Mouse (Mus musculus): ENCODE results near the gene Arcn1.

Arcn1 gene

DNA sequence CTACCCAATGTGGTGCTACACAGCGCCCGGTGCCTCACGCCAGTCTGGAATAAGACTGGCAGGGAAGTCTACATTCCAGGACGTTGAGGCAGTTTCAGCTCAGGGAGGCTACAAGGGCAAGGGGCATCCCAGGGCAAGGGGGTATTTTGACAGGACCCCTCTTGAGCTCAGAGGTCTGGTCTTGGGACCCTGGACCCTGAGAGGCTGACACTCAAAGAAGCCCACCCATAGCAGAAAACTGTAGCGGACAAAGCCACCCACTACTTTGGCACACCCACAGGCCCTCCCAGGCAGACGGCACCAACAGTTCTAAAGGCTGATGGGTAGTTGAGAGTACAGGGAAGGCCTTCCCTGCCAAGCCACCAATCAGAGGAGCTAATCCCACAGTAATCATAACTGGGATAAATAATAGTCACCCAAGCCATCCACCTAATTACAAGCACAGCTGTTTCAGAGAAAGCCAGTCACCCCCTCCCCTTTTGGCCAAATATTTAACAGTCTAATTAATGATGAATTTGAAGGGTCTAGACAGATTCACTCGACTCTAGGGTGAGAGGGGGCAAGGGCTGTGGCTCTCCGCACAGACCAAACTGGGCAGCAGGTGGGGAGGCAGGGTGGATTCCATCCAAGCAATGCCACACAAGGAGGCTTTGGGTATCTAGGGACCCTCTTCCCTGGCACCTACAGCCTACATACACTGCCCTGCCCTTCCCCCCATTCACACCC, 47.9 kb downstream of the Arcn1 start:
- DNase-seq (ENCODE audit: low read depth, low spot score), result no peak

DNA sequence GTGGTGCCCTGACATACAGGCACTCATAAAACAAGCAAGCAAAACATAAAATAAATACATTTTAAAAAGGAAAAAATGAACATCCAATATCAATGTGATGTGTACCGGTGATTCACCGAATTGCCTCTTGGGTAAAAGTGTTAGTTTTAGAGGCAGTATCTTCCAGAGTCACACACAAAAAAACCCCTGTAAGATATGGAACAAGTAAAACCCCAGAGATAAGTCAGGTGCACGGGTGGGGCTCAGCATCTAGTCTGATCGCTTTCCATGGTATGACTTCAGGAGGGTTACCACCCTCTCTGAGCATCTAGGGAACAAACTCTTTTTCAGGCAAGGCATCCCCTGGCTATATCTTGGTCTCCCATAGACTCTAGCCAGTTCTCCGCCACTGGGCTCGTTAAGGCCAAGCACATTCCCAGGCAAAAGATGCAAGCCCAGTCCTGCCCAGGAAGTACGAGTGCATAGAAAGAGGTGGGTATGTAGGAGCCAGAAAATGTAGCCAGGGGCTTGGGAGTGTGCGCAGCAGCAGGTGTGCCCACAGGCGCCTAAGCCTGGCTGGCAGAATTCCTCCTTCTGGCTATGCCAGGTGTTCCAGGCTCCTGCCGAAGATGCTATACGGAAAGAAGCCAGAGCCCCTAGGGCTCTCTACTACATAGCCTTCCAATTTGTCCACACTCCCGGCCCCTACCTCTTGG, 48.6 kb downstream of the Arcn1 start:
- peak; percentile 69 for DNase-seq (ENCODE audit: low read depth, low spot score)

DNA sequence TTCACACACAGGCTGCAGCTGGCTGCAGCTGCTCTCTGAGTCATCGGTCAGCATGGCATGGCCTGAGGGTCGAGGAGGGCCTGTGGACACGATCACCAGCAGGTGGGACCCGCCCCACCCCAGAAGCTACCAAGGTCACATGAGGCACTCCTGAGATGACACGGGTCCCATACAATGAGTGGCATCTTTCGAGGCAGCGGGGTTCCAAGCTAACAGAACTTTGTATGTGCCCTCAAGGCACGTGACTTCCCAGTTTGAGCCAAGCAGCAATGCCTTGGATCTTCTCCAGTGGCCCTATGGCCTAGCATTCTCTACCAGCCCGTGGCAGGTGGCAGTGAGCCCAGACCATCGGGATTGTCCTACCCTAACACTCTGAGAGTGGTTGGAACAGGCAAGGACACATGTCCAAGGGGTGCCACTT, 49.8 kb downstream of the Arcn1 start:
- peak; percentile 97 for DNase-seq (ENCODE audit: low read depth, low spot score)

DNA sequence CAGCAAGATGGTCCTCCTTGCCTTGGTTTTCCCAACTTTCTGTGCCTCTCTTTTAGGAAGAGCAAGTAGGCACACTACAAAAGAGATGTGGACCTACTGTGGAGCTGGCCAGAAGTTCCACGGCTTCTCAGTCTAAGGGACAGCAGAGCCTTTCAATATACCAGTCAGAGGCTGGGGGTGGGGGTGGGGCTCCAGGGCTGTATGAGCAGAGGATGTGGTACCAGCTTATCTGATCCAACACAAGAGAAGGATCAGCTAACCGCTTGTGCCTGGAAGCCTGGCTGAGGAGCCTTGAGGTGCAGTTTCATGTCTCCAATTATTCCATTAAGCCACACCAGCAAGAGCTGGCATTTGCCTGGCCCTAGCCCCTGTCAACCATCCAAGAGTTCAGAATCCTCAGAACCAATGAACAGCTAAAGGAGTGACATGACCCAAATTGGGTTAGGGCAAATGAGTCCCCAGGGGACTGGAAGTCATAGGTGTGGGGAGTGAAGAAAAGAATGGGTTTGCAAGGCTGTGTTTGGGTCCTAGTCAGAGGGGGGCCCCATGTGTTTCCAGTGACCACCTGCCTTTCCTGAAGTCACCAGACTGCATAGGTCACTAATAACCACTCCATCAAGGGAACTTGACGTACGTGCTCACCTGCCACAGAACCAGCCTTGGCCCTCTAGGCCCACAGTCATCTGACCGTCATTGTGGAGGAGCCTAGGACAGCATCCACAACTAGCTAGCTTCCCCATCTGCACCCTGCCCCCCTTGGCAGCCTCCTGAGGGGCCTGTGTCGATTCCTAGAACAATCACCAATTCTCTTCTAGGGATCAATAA, 50.4 kb downstream of the Arcn1 start:
- no peak for DNase-seq (ENCODE audit: low read depth, low spot score)

DNA sequence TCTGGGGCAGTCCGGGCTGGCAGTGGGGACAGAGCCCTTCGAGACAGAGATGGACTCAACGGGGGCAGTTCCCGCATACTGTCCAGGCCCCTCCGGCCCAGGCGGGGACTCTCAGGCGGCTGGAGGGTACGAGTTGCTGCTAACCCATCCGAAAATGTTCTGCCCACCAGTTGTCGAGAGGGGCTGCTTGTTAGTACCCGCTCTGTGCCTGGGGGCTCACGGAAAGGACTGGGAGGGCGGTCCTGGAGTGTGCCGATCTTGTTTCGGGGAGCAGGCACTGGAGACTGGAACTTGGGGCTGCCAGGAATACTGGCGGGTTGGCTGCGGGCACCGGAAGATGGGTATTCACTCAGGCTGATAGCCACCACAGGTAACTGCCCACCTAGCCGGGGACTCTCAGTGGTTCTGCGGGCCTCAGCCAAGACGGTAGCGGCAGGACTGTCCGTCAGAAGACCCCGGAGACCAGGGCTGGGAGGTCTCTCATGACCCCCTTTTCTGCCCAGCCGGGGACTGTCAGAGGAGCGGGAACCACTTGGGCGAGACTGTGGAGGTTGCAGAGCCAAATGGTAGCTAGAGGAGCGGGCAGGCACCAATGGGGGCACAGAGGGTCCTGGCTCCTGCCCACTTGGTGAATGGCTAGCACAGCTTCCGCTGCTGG, 51.8 kb downstream of the Arcn1 start:
- DNase-seq (ENCODE audit: low read depth, low spot score), result no peak

DNA sequence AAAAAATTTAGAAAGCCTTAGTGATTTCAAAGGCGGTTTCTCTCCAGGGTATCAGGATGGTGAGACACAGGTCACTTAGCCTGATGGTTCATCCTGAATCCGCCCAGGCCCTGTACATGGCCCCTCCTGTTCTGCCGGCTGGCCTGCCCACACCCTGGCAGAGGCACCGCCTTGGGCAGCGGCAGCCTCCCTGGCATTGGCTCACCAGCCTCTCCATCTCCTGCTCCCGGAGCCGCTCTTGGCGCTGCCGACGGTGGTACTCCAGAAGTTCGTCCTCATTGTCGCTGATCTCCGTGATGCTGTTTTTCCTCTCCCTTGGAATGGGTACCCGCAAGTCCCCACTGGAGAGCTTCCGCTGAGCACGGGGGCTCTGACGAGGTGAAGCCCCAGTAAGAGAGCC, 52.5 kb downstream of the Arcn1 start:
- DNase-seq (ENCODE audit: low read depth, low spot score), result peak; percentile 83

DNA sequence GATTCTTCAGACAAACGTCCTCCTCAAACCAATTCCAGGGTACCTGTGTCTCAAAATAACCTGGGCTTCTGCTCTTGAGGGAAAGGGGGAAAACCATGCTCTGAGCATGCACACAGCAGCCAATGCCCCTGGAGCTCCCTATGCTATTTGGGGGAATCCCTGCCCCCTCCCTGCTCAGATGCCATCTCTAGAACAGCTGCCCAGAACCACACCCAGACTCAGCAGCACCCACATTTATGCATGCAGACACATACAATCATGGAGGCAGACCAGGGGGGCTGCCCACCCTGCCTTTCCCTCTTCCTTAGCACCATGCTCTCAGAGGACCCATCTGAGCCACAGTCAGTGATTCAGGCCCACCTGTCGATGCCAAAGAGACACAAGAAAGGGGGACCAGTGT, 54.1 kb downstream of the Arcn1 start:
- no peak for DNase-seq (ENCODE audit: low read depth, low spot score)

DNA sequence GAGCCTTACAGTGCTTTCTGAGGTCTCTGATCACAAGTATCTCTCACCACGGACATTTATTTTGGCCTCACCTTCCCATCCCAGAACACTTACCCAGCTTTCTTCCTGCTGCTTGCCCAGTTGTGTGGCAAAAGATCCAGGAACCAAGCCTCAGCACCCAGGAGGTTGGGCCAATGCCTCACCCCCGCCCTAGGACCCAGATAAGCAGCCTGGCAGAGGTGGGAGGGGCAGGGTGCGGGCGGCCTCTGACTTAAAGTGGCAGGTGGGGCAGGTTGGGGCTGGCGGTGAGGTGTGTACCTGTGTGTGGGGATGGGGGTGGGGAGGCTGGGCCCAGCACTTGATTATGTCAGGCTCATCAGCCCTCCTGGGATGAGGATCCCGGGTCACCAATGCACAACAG, 54.6 kb downstream of the Arcn1 start:
- no peak for DNase-seq (ENCODE audit: low read depth, low spot score)

DNA sequence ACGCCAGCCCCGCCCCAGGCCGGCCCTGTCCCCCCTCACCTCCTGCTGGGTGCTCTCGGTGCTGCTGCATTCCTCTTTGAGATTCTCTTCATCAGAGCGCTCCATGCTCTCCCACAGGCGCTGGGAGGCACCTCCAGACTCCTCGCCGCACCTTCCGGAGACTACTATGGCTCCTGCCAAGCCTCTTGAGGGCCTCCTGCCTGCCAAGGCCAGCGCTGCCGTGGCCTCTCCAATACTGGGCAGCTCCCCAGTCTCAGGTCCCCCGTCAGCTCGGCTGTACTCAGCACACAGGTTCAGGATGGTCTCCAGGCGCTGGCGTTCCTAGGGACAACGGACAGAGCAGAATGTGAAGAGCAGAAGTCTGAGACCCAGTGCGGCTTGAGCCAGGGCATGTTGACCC, 56.0 kb downstream of the Arcn1 start:
- no peak for DNase-seq (ENCODE audit: low read depth, low spot score)

DNA sequence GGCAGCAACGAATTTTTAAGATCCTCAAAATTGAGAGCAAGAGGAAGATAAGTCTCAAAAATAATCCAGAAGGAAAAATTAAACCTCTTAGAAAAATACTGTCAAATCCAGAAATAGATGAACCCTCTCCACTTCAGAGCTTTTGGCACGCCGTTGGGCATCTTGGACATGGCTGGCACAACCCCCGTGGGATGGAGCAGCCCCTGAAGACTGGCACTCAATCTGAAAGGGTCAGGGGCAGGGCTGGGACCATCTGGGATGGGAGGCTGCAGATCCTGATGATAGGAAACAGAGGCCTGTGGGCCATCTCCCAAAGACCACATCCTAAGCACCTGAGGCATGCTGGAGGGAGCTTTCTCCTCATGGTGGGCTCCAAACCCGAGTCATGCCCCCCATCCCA, 57.4 kb downstream of the Arcn1 start:
- DNase-seq (ENCODE audit: low read depth, low spot score), result no peak

DNA sequence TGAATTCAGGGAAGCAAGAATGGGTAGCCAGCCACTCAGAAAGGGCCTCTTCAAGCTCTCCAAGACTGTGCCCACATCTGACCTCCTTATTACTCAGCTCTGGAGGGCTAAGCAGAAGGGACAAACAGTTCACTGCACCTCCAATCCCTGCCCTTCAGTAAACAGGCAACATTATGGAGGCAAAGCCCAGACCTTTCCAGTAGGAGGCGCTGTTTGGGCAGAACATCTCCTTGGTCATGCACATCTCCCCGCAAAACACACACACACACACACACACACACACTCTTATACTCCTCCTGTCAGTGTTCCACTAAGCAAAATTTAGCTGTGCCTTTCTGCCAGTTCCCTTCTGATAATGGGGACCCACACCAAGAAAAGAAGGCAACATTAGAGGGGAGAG, 58.0 kb downstream of the Arcn1 start:
- DNase-seq (ENCODE audit: low read depth, low spot score), result peak; percentile 70

DNA sequence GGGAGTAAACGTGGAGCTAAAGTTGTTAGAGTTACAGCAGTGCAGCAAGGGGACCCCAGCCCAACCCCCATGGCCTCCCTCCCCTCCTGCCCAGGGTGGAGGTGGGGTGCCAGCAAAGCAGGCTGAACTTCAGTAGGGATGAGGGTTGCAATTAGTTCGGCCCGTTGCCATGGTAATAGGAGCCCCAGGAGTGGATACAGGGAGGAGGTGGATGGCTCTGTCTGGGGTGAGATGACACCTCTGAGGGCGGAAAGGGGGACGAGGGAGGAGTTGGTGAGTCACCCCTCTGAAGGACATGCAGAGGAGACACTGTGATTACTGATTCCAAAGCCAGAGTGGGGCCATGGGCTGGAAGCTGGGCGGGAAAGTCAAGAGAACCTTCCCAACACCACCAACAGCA, 58.7 kb downstream of the Arcn1 start:
- peak; percentile 92 for DNase-seq (ENCODE audit: low read depth, low spot score)

DNA sequence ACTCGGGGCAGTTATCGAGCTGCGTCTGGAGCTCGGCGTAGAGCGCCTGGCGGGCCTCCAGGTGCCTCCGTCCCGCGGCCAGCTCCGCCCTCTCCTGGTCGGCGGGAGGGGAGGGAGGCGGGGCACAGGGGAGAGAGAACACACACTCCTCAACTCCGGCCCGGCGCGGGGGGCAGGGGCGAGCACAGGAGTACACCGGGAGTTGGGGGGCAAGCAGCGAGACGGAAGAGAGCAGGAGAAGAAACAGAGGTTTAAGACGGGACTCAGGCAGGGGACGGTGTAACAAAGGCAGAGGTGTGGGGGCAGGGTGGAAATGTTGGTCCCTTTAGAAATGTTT, 59.2 kb downstream of the Arcn1 start:
- DNase-seq (ENCODE audit: low read depth, low spot score), result peak; percentile 59

DNA sequence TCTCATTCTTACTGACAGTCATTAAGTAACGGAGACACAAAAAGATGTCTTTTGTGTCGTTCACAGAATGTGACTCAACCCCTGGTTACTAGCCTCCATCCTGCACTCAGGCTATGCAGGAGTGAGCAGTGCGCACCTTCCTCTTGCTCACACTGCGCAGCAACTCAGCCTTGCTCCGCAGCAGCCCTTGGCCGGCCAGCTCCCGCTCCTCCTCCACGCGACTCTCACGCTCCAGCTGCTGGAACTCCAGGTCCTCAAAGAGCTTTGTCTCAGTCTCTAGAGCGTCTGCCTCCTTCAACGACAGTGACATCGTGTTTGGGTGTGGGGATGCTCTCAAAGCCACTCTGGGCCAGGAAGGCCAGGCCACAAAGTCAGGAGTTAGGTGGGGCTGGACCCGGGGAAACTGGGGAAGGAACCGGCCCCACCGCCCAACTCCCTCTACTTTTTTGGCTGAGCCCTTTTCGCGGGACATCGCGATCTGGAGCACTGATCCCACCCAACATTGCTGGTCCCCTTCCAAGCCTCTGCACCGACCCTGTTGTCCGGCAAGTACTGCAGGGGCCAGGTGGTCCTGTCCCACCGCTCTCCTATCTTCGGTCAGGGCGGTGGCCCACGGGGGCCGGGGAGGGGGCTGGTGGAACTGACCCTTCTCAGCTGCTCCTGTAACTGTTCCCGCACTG, 59.8 kb downstream of the Arcn1 start:
- peak; percentile 48 for DNase-seq (ENCODE audit: low read depth, low spot score)

DNA sequence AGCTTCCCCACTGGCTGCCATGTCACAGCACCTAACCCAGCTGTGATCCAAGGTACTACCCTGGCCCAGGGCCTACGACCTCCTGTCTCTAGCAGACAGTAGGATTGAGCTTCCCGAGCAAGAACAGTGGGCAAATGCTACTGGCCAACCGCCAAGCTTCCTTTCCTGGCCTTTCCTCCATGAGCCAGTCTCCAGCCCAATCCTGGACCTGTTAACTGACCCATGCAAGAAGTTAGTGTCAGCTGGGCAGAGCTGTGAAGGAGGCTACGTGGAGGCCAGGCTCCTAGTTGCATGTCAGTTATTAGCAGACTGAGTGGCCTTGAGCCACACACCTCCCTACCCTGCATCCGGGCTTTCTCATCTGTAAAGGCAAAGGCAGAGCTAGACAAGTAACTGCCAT, 67.9 kb downstream of the Arcn1 start:
- no peak for DNase-seq (ENCODE audit: low read depth, low spot score)

DNA sequence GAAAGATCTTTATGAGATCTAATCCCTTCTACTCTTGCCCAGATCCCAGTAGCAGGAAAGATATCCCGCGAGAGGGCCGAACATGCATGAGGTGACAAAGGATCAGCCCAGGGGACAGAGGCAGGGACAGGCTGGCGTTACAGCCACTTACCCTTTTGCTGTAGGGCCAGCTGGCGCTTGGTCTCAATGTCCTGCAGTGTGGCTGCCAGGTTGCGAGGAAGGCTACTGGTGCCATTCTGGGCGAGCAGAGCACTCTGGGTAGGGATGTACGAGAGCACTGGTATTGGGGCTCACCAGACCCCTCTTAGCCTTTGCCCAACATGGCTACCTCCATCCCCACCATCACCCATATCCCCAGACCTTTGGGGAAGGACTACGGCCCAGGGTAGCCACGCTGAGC, 68.4 kb downstream of the Arcn1 start:
- no peak for DNase-seq (ENCODE audit: low read depth, low spot score)

DNA sequence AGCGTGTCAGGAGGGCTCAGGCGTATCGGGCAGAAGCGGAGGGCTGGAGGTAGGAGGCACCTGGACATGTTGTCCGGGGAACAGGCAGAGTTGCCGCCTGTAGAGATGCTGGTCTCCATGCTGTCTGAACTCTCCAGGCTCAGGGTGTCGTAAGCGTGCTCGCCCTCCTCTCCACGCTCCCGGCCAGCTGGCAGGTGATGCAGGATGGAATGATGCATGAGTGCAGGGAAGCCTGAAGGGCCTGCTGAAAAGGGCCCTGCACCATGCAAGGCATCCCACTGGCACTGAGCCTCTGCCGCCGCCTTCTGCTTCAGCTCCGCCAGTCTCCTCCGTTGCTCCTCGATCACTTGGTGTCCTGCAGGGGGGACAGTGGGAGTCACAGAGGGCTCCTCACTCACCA, 69.8 kb downstream of the Arcn1 start:
- DNase-seq (ENCODE audit: low read depth, low spot score), result no peak

DNA sequence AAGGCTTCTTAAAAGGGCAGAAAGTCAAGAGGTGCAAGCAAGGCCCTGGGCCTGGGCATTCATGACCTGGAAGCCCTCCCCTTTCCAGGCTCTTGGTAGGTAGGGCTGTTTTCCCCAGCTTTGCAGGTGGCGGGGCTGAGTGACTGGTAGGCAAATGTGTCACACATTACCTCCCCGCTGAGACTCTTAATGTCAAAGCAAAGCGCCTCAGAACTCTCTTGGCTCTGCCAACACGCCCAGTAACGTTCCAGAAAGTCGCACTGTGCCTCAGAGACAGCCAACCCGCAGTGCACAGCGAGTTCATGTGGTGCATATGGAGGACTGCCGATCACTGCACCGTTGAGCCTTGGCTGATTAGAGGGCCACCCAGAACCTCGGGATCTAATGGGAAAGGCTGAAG, 74.6 kb downstream of the Arcn1 start:
- peak; percentile 87 for DNase-seq (ENCODE audit: low read depth, low spot score)

DNA sequence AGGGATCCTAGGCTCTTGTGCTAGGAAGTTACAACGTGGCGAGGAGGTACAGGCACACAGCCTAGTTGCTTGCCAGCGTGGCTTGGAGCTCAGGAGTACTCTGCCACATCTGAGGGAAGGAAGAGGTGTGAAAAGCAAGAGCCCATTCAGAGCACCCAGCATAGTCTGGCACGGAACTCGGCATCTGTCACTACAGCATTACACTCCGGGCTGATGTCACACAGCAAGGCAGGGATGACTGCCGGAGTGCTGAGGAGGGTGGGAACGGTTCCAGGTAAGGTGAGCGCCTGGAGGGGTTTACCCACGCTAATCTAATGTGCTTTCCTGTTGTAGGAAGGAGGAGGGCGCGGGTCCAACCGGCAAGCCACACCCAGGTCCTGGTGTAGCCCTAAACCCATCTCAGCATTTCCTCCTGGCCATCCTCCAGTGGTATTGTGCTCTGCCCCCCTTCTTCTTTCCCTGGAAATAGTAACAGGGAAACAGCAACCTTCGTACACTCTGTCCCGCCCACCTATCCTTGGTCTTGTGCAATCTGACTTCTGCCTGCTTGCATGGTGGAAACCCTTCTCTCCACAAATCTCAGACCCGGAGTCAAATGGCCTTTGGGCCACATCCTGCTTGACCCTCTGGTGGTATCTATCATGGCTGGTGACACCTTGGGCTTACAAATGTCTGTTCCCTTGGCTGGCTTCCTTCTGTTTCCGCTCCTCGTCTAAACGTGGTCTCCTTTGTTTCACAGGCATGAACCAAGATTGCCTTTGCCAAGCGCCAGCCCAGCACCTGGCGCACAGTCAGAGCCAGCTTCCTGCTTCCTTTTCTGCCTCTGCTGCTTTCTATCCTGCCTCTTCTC, 75.7 kb downstream of the Arcn1 start:
- peak; percentile 93 for DNase-seq (ENCODE audit: low read depth, low spot score)

Measured in brain, adult 2 months (tissue).